Mouse (Mus musculus): ENCODE data around the gene Phip. TPM values are rescaled to one million over a fixed set of nuclear protein-coding genes. Genes with fewer than 3 reads are reported as not detected.

Phip gene
- total RNA-seq, 1 experiment from 2014 or later: 92.7 TPM

GRCm38 (mm10) chr9:82867698-82868097 is 107.6 kb downstream of the Phip start:
- DNase-seq: no peak

DNA sequence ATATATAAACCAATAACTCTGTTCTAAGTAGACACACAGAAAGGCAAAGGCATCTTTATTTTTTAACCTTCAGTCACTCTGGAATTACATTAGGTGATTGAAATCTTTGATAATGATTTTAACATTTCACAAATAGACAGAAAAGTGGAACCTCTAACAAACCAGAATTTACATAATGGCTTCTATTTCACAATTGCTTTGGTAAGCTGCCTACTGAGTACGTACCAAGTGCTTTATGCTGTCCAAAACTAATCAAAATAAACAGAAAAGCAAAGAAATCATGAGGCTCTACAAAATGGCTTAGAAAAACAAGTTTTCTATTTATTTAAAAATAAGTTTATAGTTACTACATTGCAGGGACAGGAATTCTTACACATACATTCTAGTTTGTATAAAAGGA is 109.2 kb downstream of the Phip start:
- DNase-seq: no peak

DNA sequence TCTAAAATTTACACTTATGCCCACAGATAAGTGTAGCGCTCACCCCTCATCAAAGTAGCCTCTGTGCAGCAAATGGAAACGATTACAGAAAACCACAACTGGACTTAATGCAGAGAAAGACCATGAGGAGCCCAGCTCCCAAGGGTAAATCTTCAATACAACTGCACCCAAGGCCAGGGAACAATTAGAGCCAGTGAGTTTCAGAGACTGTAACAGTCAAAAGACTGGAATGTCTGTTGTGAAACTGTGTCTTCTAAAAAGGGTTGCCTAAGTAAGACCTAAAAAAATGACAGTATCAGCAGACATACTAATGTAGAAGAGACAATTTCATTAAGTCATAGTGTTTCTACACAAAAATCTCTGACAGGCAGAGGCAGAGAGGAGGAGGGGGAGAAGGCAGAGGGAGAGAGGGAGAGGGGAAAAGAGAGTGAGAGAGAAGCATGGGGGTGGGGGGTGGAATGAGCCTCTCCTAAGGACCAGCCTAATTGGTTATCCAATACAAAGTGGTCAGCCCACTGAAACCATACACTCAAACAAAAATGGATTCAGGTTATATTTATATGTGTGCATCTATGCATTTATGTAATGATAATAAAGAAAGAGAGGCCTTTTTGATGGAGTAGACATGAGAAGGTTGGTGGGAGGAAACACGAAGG is 113.4 kb downstream of the Phip start:
- no peak for DNase-seq

GRCm38 (mm10) chr9:82861316-82861715 is 114.0 kb downstream of the Phip start:
- no peak for DNase-seq

- no peak for DNase-seq
These were observed 114.5 kb downstream of the Phip start for GRCm38 (mm10) chr9:82860805-82861204.

DNA sequence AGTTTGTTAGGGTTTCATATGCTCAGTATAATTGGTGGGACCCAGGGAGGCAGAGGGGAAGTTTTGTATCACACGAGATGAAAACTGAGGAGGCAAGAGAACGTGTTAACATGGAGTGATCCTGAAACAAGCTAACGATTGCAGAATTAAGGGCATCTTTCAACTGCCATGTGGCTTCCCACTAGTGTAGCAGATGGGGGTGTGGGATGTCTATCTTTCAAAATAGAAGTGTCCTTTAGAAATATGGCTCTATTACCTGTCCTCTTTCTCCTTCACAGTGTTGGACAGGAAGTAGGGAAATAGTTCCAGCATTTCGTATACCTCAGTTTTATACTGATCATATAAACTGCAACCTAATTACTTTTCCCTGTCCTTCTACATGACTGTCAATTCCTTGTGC is 119.1 kb downstream of the Phip start:
- DNase-seq: no peak

DNA sequence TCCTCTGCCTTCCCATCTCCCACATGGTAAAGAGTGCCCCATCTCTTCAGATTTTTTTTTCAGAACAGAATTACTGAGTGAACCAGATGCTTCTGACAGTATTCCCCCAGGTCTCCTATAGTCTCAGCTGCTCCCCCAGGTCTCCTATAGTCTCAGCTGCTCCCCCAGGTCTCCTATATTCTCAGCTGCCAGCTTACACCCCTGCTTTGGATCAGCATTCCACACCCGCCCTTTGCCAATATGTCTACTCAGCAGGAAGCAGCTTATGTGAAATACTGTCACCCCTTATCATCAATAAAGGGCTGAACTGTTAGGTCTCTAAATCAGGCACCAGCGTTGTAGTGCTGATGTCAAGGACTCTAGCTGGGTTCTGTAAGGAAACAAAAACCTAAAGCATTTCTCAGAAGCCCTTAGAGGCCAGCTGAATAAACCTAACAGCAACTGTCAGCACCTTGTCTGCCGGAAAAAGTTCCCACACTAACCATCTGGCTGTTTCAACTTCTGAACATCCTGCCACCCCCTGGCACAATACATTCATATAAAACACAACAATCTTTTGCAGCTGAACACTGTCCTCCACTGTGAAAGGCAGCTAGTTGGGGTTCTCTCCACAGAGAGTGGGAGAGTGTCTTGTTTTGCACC is 120.2 kb downstream of the Phip start:
- no peak for DNase-seq

DNA sequence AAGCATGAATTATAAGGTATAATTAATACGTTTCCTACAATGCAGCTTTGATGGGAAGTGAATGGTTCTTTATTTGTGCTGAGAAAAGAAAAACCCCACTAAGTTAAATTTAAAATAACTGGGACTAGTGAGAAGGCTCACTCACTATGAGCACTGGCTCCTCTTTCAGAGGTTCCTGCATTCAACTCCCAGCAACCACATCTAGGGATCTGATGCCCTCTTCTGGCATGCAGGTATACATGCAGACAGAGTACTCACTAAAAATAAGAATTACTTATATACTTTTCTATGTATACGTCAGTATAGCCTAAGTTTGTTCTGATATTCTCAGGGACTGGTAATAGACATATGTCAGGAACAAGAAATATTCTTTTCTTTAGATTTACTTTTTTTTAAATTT is 121.3 kb downstream of the Phip start:
- DNase-seq: no peak

- no peak for DNase-seq
These were observed 132.6 kb downstream of the Phip start for GRCm38 (mm10) chr9:82842671-82843070.

DNA sequence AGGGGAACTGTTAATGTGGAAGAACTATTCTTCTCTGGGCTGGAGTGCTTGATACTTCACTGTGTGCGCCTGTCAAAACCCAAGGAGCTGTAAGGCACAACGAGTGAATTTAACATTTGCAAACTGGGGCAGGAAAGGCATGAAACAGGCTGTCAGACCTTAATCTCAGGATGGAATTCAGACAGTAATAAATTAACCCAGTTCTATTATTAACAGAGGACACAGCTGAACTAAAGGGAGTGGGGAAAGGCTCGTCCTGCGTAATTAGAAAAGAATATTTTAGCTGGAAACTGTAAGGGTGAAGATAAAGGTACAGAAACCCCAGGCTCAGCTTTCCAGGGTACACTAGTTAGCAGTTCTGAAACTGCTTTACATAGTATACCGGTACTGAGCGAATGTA is 139.4 kb downstream of the Phip start:
- DNase-seq: no peak

DNA sequence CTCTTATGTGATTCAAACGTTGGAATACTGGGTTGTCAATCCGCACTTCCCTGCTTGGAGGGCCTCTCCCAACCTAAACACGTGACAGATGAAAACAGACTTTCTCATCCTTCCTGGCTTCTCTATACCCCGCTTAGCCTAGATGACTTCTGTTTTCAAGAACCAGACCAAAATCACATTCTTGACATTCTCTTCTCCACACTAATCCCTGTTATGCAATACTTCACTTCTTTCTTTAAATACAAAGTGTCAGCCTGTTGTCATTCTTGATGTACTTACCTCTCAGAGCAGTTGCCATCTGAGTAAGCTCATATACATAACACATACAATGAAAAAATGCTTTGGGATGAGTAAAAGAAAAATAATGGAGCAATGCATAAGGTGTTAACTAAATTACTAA is 143.4 kb downstream of the Phip start:
- no peak for DNase-seq

- DNase-seq: peak; percentile 86
These were observed 145.5 kb downstream of the Phip start for GRCm38 (mm10) chr9:82829693-82830430.

DNA sequence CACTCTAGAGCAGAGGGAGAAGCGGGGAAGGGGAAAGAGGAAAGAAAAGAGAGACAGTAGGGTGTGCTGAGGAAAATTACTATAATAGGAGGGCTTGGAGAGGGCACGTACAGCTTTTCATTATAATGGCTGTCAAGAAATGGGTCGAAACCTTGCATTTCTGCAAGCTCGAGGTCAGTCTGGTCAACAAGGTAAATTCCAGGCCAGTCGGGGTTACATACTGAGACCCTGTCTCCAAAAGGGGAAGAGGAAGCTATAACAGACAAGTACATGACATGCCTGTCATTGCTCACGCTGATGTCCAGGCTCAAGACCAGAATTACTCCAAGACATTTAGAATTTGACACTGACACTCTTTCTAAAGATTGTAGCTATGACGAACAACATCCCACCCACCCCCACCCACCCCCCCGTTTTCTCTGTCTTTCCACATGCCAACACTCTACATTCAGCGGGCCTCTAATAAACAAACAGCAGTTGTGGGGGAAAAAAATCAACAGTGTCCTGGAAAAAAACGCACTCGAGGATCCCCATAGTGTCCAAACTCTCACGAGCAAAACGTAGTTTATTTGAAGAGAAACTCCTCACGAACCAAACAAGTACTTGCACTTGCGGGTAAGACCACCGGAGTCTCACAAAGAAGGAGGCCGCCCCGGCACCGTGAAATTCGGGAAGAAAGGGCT is 146.2 kb downstream of the Phip start, which contains the start of gene Irak1bp1:
Irak1bp1 (plus strand) TSS at position 534 of the 683 bp plus-strand sequence.
- no peak for DNase-seq

DNA sequence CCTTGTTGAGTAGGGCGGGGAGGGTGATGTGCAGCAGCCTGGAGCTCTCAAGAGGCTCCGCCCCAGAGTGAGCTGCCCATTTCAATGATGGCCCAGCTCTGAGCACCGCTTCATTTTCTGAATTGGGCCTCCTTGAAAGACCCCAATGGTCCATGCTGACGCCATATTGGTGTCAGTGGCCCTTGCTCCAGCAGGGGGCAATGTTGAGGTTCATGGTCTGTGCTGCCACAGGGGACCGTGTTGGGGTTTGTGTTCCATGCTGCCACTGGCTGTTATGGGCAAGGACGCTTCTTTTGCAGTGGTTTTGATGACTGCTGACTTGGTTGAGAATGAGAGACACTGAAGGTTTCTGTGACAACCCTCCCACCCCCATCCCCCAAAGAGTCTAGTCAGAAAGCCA is 148.9 kb downstream of the Phip start:
- no peak for DNase-seq

Other genes with a start within 250 kb of the Phip start
- 2.9 and 3.0 TPM in 2 replicates for gene Irak1bp1, start 146.0 kb downstream of the Phip start, total RNA-seq (2021)
- gene Hmgn3, start 171.2 kb upstream of the Phip start, total RNA-seq (2021): 115 and 146 TPM in 2 replicates